Mouse (Mus musculus): ENCODE measurements around the gene Snx9. TPM values are rescaled to one million over a fixed set of nuclear protein-coding genes. Genes with fewer than 3 reads are reported as not detected.

The Snx9 gene
- polyA plus RNA-seq (2017; shearing (Covaris generic)) = 10 to 100 TPM; 11.8 to 76.3 TPM

DNA sequence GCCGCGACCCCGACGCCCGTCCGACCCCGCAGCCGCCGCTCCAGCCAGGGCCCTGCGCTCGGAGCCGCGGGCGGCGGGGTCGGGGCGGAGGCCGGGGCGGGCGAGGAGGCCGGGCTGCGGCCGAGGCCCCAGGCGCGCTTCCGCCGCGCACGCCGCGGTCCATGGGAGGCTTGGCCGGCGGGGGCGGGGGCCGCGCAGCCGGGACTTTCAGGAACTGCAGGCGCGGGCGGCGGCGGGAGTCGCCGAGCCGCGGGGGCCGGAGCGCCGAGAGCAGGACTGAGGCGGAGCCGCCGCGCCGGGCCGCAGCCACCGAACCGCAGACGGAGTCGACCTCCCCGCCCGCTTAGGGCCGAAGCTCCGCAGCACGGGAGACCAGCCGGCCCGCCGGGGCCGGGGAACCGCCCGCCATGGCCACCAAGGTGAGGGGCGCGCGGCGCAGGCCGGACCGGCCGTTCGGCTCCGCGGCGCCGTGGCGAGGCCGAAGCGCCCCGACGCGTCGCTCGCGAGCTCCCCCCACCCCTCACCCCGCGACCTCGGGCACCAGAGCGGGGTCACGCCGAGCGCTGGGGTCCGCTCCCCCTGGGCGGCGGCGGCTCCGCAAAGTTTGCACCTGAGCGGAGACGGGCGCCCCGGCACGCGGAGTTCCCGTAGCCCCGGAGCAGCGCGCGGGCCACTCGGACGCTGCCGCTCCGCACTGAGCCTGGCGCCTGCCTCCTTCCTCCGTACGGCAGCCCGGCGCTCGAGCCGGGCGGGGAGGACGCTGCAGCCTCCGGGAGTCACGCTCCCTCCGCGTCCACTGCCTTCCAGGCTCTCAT lies at the start of gene Snx9:
Snx9 (plus strand) TSS at position 202 of the 815 bp plus-strand sequence.

DNA sequence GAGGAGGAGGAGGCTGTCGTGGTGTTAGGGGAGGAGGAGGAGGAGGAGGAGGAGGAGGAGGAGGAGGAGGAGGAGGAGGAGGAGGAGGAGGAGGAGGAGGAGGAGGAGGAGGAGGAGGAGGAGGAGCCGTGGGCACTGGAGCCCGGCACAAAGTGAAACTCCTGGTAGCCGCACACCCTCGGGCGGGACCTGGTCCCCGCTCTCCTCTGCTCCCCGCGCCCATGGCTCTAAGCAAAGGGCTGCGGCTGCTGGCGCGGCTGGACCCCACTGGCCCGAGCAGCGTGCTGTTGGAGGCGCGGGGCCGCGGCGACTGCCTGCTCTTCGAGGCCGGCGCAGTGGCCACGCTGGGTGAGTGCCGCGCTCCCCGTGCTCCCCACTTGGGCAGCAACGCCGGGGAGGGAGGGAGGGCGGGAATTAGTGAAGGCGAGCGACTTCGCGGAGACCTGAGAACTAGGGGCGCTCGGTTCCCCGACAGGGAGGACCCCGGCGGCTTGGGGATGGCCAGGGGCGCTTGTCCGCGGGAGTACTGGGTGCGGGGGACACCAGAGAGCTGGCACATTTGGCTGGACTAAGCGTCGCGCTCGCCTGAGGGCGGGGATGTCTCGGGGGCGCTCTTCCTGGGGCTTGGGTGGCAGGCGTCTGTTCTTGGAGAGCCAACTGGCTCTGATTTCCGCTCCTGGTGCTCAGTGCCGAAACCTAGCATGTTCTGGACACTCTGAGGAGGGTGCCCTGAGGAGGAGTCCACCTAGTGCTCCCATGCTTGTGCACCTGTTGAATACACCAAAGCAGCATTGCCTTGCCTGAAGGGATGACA lies 100.3 kb downstream of the Snx9 start, which contains the start of gene Synj2:
Synj2 (plus strand) TSS at position 51 of the 814 bp plus-strand sequence.

Other genes starting within 250 kb of the Snx9 start
- gene Synj2, start 100.0 kb downstream of the Snx9 start, polyA plus RNA-seq (2017; shearing (Covaris generic)) = 10 to 100 TPM; 12.4 to 14.1 TPM
- gene Serac1, start 238.4 kb downstream of the Snx9 start, polyA plus RNA-seq (2017; shearing (Covaris generic)) = 1 to 10 TPM; 1.6 to 3.3 TPM
- gene Gtf2h5, start 238.5 kb downstream of the Snx9 start, polyA plus RNA-seq (2017; shearing (Covaris generic)) = 100 to 1,000 TPM in 1 of 2 experiments, 10 to 100 TPM in 1; 90.4 to 106 TPM

Measured in activated CD4-positive, CD25-positive, alpha-beta regulatory T cell (primary cell).